Mouse (Mus musculus): ENCODE measurements at regions not wholly inside any gene's neighbourhood (a gene's known extent, or its start where the extent isn't known, plus 50 kb on each side); places are given as distances from the start of the nearest gene placed in this dataset.

DNA sequence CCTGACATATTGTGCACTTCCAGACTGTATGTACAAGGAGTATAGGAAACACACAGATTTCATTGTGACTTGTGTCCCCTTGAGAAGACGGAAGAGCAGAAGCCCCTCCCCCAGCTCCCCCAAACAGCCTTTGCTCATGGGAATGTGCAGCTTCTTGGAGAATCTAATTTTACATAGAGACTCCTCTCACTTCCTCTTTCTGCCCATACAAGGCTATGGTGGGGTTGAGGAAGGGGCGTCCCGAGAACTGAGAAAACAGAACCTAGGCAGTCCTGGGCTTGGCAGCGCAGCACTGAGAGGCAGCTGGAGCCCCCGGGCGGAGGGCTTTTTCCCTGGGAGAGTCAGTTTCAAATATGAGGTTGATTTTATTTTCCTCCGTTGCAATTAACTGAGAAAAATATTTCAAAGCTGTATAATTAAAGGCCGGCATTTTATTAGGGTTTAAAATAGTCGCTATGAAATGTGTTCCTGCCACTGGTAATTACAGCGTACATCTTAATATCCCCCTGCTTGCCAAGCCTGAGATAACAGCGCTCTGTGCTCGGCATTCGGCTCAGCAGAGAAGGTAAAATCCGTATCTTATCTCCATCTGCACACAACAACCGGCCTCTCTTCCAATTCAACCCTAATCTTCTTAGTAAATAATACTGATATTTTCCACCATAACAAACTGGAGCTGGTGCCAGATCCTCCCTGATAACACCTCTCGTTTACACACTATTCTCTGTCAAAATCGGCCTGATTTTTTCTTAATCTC, 50.7 kb upstream of the Six3 start:
- H3K4me3 ChIP-seq: peak overlapping the region; percentile 15; the same call in 1 of the 2 replicates
- no peaks in the 10 kb centered on the region for H3K27me3 ChIP-seq (ENCODE audit: insufficient read depth, poor library complexity, severe bottlenecking)
- peak; percentile 68 for DNase-seq (ENCODE audit: low spot score)
- no peaks in the 10 kb centered on the region for H3K9me3 ChIP-seq
- H3K27ac ChIP-seq: no peak overlapping the region
- H3K36me3 ChIP-seq: no peaks in the 10 kb centered on the region
- 43% methylated on average over 17 of the region's 17 CpGs for WGBS
- H3K4me1 ChIP-seq: peaks cover 19% of the 10 kb centered on the region

- 48% methylated on average over 8 of the region's 8 CpGs for WGBS
- no peak overlapping the region for H3K4me3 ChIP-seq
- no peaks in the 10 kb centered on the region for H3K27me3 ChIP-seq (ENCODE audit: insufficient read depth, poor library complexity, severe bottlenecking)
- H3K27ac ChIP-seq: peak overlapping the region; percentile 62; the same call in 1 of the 2 replicates
- H3K36me3 ChIP-seq: no peaks in the 10 kb centered on the region
- DNase-seq (ENCODE audit: low spot score): peak; percentile 62
- H3K9me3 ChIP-seq: no peaks in the 10 kb centered on the region
- peaks cover 19% of the 10 kb centered on the region for H3K4me1 ChIP-seq
These were observed 50.0 kb upstream of the Six3 start for GRCm38 (mm10) chr17:85563391-85563790.

Measured in heart, embryonic 10.5 days (tissue).